Mouse (Mus musculus): ENCODE data around the gene Rnf34.

Rnf34 gene

GRCm38 (mm10) chr5:122901666-122902065 is 51.8 kb downstream of the Rnf34 start:
- DNase-seq = no peak

GRCm38 (mm10) chr5:122902228-122902627 is 52.4 kb downstream of the Rnf34 start:
- DNase-seq = no peak

GRCm38 (mm10) chr5:122903165-122903564 is 53.3 kb downstream of the Rnf34 start:
- no peak for DNase-seq

- no peak for DNase-seq
Observed at GRCm38 (mm10) chr5:122907182-122907581, 57.3 kb downstream of the Rnf34 start.

- DNase-seq = no peak
Observed at GRCm38 (mm10) chr5:122908001-122908400, 58.2 kb downstream of the Rnf34 start.

- DNase-seq = no peak
Observed at GRCm38 (mm10) chr5:122909481-122909880, 59.6 kb downstream of the Rnf34 start.

- DNase-seq = no peak
Observed at GRCm38 (mm10) chr5:122912863-122913262, 63.0 kb downstream of the Rnf34 start.

- no peak for DNase-seq
Observed at GRCm38 (mm10) chr5:122916147-122916546, 66.3 kb downstream of the Rnf34 start.

GRCm38 (mm10) chr5:122917982-122918711 is 68.3 kb downstream of the Rnf34 start:
- DNase-seq = peak; percentile 65

GRCm38 (mm10) chr5:122920557-122920956 is 70.7 kb downstream of the Rnf34 start:
- no peak for DNase-seq
